Mouse (Mus musculus): ENCODE measurements around the gene Plekhh1.

- TF ChIP-seq CTCF (IDR thresholded peaks at IDR 0.05; ENCODE audit: control insufficient read depth, insufficient read depth, insufficient read length), result no peak
- no peak for TF ChIP-seq MAX (IDR thresholded peaks at IDR 0.05)
- TF ChIP-seq FOSL1 (IDR thresholded peaks at IDR 0.05; ENCODE audit: insufficient read depth, low read length, poor library complexity, severe bottlenecking), result no peak
- no peak for TF ChIP-seq CEBPB (IDR thresholded peaks at IDR 0.05; ENCODE audit: low read depth)
- no peak for TF ChIP-seq MYOG (IDR thresholded peaks at IDR 0.05; ENCODE audit: control insufficient read depth, extremely low read depth, insufficient read length)
- TF ChIP-seq USF1 (IDR thresholded peaks at IDR 0.05; ENCODE audit: low read depth), result no peak
- no peak for TF ChIP-seq MYOD1 (IDR thresholded peaks at IDR 0.05; ENCODE audit: control insufficient read depth, insufficient read length, low read depth)
These were observed 12.5 kb downstream of the Plekhh1 start for GRCm38 (mm10) chr12:79041436-79041835.

Measured in C2C12 (cell line).